Mouse (Mus musculus) lung, adult 2 months (tissue): ENCODE results near the gene Amtn.

Experiments used
- CTCF ChIP-seq: fragments of 200-500 bp; IDR thresholded peaks from 2 replicates; pipeline ENCODE4 v1.5.1; 2011; ENCODE audit warnings: mild to moderate bottlenecking, low read length, control low read depth; ENCODE audit not compliant: insufficient read depth
- POLR2A ChIP-seq: fragments of 200-500 bp; IDR thresholded peaks from 2 replicates; pipeline ENCODE4 v1.6.1; 2011; ENCODE audit warnings: low read depth, mild to moderate bottlenecking, control low read depth, low read length, borderline replicate concordance; ENCODE audit errors: extremely low read depth

DNA sequence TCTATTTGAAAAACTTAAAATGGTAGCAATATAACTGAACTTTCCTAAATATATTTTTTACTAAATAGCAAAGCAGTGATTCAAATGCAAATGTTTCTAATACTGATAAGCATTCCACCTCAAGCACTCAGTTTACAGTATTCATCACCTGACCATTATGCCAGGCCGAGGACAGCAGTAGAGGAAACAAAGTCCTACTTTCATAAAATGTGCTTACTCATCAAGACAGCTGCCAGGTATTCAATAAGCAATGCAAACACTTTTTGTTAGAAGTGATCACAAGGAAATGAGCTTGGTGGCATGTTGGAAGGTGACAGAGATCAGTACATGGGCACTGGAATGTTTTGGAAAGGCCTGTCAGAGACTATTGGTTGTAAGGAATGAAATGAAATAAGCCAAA lies 9.0 kb upstream of the Amtn start:
- TF ChIP-seq CTCF = no peak
- no peak for TF ChIP-seq POLR2A
